Mouse (Mus musculus) stomach, embryonic 15.5 days (tissue): Measurements from ENCODE around the gene Nefh. TPM values are rescaled to one million over a fixed set of nuclear protein-coding genes. Genes with fewer than 3 reads are reported as not detected.

ENCODE experiments used
- ATAC-seq: fragments of 200-750 bp; cut with Nextera tagmentation; 2 replicates; pipeline ENCODE4 v1.8.0; 2017; ENCODE audit warnings: low read depth, moderate number of reproducible peaks, moderate TSS enrichment; ENCODE audit not compliant: insufficient read depth, low FRiP score
- H3K27ac ChIP-seq: fragments of 300-500 bp; sonication (generic); 2 replicates; pipeline ENCODE4 v1.5.1; 2015; ENCODE audit warnings: mild to moderate bottlenecking, inconsistent platforms
- H3K27me3 ChIP-seq: fragments of 300-500 bp; sonication (generic); replicated peaks from 2 replicates; pipeline ENCODE4 v1.6.1; 2015; ENCODE audit warnings: inconsistent platforms
- H3K36me3 ChIP-seq: fragments of 300-500 bp; sonication (generic); 2 replicates; pipeline ENCODE4 v1.6.1; 2015; ENCODE audit warnings: inconsistent platforms
- H3K4me1 ChIP-seq: fragments of 300-500 bp; sonication (generic); 2 replicates; pipeline ENCODE4 v1.6.1; 2015; ENCODE audit warnings: inconsistent platforms
- H3K4me2 ChIP-seq: fragments of 300-500 bp; sonication (generic); 2 replicates; pipeline ENCODE4 v1.6.1; 2015; ENCODE audit warnings: mild to moderate bottlenecking, inconsistent platforms
- H3K4me3 ChIP-seq: fragments of 300-500 bp; sonication (generic); replicated peaks from 2 replicates; pipeline ENCODE4 v1.5.1; 2015; ENCODE audit warnings: inconsistent platforms
- H3K9ac ChIP-seq: fragments of 300-500 bp; sonication (generic); 2 replicates; pipeline ENCODE4 v1.6.1; 2015; ENCODE audit warnings: inconsistent platforms
- H3K9me3 ChIP-seq: fragments of 300-500 bp; sonication (generic); 2 replicates; pipeline ENCODE4 v1.6.1; 2016; ENCODE audit warnings: inconsistent platforms
- WGBS: fragments of 180-500 bp; shearing (Covaris S2); methylation state at CpG from one replicate; pipeline ENCODE4 v1.1.7; 2015; 5-methylcytosine and 5-hydroxymethylcytosine counted together
- polyA plus RNA-seq: library from polyadenylated mRNA; unstranded; fragments of >200 nt; fragmentation: Nextera tagmentation; extraction: Ambion mirVana; gene quantifications from 2 replicates; pipeline ENCODE4 v1.2.1, GENCODE M21; 2015

Gene Nefh
- polyA plus RNA-seq, 1 experiment from 2014 or later, result 0.50 TPM

DNA sequence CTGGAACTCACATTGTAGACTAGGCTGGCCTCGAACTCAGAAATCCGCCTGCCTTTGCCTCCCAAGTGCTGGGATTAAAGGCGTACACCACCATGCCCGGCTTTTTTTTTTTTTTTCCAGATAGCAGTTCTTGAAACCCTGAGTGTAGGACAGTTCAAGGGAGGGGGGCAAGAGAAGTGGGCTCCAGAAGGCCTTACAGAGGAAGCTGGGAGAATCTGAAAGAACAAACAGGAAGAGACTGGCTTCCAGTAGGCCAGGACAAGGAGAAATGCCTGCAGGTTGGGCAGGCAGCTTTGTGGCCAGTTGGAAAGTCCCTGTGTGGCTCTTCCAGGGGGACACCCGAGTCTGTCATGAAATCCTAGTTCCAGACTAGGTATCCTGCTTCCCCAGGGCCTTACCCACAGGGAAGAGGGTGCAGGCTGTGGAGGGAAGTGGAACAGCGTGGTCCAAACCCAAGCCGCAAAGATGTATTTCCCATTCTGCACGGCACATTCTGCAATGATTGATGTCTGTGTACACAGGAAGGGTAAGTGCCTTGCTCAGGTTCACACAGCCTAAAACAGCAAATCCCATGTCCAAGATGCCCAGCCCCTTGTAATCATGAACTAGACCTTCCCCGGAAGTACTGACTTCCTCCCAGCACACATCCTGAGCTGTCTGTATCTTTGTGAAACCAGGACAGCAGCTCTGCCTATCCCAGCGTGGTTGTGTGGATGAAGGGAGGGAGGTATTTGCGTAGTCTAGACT, 26.7 kb upstream of the Nefh start:
- no peak overlapping the region for H3K4me3 ChIP-seq
- no peak for ATAC-seq
- no peaks in the 10 kb centered on the region for H3K4me1 ChIP-seq
- no peak overlapping the region for H3K4me2 ChIP-seq
- no peak overlapping the region for H3K9ac ChIP-seq
- no peak overlapping the region for H3K27ac ChIP-seq
- H3K27me3 ChIP-seq, result no peaks in the 10 kb centered on the region
- H3K9me3 ChIP-seq, result no peaks in the 10 kb centered on the region
- 57% methylated on average over 11 of the region's 11 CpGs for WGBS
- H3K36me3 ChIP-seq, result no peaks in the 10 kb centered on the region

DNA sequence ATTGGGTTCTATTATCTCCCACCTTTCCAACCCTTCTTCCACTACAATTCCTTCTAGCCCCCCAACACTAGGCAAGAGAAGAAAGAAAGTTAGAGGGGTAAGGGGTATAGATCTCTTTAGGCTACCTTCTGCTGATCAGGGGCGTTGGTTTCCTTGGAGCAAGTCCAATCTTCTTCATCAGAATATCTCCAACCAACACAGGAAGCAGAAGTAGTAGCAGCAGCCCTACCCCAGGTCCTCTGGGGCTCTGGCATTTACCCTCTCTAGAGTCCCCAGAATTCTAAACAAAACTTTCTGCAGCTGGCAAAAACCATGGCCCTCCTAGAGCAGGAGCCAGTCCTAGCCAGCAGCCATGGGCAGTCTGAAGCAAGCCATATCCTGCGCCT, 26.0 kb upstream of the Nefh start:
- no peaks in the 10 kb centered on the region for H3K9me3 ChIP-seq
- no peaks in the 10 kb centered on the region for H3K4me1 ChIP-seq
- H3K27ac ChIP-seq, result no peak overlapping the region
- H3K27me3 ChIP-seq, result no peaks in the 10 kb centered on the region
- WGBS, result 90% methylated on average over 2 of the region's 2 CpGs
- no peak overlapping the region for H3K4me2 ChIP-seq
- ATAC-seq, result no peak
- H3K9ac ChIP-seq, result no peak overlapping the region
- H3K4me3 ChIP-seq, result no peak overlapping the region
- no peaks in the 10 kb centered on the region for H3K36me3 ChIP-seq

DNA sequence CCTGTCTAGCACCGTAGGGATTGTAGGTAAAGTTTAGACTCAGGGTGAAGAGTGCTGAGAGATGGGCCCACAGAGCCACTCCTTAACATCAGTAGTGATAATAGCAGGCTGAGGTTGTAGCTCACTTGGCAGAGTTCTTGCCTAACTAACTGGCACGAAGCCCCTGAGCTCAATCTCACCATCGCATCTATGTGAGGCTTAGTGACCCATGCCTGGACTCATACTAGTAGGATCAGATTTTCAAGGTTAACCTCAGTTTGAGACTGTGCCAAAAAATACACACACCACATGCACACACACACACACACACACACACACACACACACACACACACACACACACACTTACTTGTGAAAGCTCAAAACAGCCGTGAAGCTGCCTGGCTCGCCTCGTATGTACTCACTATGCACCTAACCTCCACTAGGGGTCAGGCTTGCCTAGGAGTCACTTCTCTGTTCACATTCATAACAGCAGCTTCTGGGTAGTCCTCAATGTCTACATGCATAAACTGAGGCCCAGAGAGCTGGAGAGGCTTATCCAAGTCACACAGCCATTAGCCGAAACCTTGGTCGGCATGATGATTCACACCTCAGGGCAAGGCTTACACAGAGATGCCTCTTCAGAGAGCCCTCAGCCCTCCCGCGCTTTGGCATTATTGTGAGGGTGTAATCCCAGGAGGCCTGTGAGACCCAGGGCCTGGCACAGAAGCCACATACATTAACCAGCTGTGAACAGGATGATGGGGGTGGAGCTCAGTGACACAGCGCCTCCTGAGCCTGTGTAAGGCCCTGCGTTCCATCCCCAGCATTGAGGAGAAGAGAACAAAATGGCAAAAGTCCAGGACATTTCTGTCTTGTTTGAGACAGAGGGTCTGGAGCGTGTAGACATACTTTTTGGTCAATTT, 25.4 kb upstream of the Nefh start:
- no peaks in the 10 kb centered on the region for H3K27me3 ChIP-seq
- no peaks in the 10 kb centered on the region for H3K4me1 ChIP-seq
- no peak overlapping the region for H3K4me3 ChIP-seq
- H3K36me3 ChIP-seq, result no peaks in the 10 kb centered on the region
- H3K4me2 ChIP-seq, result no peak overlapping the region
- no peak overlapping the region for H3K27ac ChIP-seq
- WGBS, result 55% methylated on average over 13 of the region's 13 CpGs
- H3K9me3 ChIP-seq, result no peaks in the 10 kb centered on the region
- H3K9ac ChIP-seq, result no peak overlapping the region
- ATAC-seq, result peak; percentile 68

DNA sequence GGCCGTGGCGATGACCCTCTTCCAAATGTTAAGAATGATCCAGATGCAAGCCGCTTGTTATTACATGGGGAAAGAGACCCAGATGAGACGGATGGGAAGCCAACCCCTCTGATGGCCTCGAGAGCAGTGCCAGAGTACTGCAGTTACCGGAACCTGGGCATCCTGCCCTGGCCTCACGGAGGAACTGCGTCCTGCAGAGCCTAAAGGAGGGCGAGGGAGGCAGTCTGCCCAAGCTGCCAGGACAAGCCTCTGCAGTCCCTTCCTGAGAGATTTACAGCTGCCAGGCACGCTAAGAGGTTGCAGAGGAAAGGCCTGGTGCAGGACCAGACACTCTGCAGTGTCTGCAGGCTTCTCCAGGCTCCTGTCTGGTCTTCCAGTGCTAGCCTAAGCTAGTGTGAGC, 20.5 kb upstream of the Nefh start:
- no peaks in the 10 kb centered on the region for H3K9me3 ChIP-seq
- H3K27me3 ChIP-seq, result no peaks in the 10 kb centered on the region
- no peaks in the 10 kb centered on the region for H3K36me3 ChIP-seq
- H3K4me2 ChIP-seq, result no peak overlapping the region
- H3K4me3 ChIP-seq, result no peak overlapping the region
- no peak for ATAC-seq
- H3K27ac ChIP-seq, result no peak overlapping the region
- no peak overlapping the region for H3K9ac ChIP-seq
- no peaks in the 10 kb centered on the region for H3K4me1 ChIP-seq
- WGBS, result 73% methylated on average over 10 of the region's 10 CpGs

DNA sequence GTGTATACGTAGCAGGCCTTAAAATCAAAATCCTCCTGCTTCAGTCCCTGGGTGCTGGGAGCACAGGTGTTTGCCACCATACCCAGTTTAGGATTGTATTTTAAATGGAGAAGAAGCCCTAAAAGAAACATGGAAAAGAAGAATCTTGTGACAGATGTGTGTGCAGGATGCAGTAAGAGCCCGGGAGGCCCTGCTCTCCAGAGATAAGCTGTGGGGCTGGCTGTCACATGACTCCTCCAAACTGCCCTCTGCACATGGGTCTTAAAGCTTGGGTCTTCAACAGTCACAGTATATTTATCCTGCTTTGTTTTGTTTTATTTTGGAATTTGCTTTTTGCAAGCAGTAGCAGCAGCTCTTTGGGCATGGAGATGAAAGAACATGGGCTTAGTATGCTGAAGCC, 19.7 kb upstream of the Nefh start:
- WGBS, result 38% methylated on average over 2 of the region's 2 CpGs
- ATAC-seq, result no peak
- no peaks in the 10 kb centered on the region for H3K27me3 ChIP-seq
- H3K4me3 ChIP-seq, result no peak overlapping the region
- no peaks in the 10 kb centered on the region for H3K4me1 ChIP-seq
- no peaks in the 10 kb centered on the region for H3K36me3 ChIP-seq
- no peaks in the 10 kb centered on the region for H3K9me3 ChIP-seq
- H3K27ac ChIP-seq, result no peak overlapping the region
- H3K9ac ChIP-seq, result no peak overlapping the region
- H3K4me2 ChIP-seq, result no peak overlapping the region

DNA sequence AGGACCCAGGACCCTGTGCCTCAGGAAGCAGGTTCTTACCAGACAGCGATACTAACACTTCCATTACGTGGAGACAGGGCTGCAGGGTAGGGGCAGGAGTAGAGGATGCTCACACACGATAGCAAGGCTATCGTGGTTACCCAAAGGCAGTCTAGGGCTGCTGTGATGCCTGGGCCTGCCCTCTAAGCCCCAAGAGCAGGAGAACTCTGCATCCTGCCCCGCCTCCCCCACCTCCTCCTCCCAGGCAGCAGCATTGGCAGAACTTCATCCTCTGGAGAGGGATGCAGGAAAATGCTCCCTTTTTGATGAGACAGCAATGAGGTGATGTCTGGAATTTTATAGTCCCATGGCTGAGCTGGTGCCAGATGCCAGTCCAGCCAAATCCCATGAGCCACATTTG, 19.0 kb upstream of the Nefh start:
- ATAC-seq, result no peak
- 61% methylated on average over 5 of the region's 5 CpGs for WGBS
- H3K4me3 ChIP-seq, result no peak overlapping the region
- no peaks in the 10 kb centered on the region for H3K4me1 ChIP-seq
- no peak overlapping the region for H3K9ac ChIP-seq
- no peak overlapping the region for H3K4me2 ChIP-seq
- no peak overlapping the region for H3K27ac ChIP-seq
- no peaks in the 10 kb centered on the region for H3K9me3 ChIP-seq
- no peaks in the 10 kb centered on the region for H3K36me3 ChIP-seq
- H3K27me3 ChIP-seq, result no peaks in the 10 kb centered on the region

DNA sequence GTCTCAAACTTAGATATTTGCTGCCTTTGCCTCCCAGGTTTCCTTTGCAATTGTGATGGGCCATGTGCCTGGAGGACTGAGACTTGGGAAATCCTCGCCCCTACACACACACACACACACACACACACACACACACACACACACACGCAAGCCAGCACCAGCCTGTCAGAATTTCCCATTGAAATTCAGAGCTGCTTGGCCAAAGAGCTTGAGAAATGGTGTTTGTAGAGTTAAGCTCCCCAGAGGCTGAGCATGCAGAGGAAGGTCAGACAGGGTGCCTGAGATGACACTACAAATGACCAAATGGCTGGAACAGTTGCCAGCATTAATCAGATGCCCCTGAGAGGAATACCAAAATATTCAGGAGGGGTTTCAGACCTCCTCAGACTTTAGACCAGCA, 18.5 kb upstream of the Nefh start:
- no peak for ATAC-seq
- H3K27me3 ChIP-seq, result no peaks in the 10 kb centered on the region
- H3K36me3 ChIP-seq, result no peaks in the 10 kb centered on the region
- no peak overlapping the region for H3K27ac ChIP-seq
- H3K4me3 ChIP-seq, result no peak overlapping the region
- no peaks in the 10 kb centered on the region for H3K9me3 ChIP-seq
- 59% methylated on average over 2 of the region's 2 CpGs for WGBS
- no peak overlapping the region for H3K9ac ChIP-seq
- no peak overlapping the region for H3K4me2 ChIP-seq
- H3K4me1 ChIP-seq, result no peaks in the 10 kb centered on the region

DNA sequence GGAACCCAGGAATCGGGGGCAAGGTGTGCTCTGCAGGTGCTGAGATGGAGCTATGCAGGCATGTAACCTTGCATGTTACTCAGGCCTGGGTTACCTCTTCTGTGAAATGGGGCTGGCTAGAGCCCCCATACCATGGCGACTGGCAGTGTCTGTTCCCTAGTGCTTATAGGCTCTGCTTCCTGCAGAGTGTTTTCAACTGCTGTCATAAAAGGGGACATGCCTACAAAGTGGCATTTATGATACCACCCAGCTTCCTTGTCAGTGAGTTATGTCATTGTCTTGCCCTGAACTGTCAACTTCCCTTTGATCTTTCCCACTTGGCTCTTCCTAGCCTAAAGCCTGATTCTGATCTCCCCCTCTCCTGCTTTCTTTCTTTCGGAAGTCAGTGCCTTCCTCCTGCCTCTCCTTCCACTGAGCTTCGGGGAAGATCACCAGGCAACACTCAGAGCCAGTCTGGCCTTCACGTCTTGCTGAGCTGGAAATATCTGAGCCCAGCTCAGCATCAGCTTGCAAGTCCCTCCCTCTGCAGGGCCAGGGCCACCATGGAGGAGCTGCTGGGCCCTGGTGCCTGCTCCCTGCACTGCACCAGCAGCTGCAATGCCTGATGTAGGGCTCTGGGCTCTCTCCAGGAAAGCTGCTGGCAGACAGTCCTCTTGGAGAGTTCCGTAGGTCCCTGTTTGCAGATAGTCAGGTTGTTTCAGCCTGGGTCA, 15.4 kb upstream of the Nefh start:
- no peaks in the 10 kb centered on the region for H3K9me3 ChIP-seq
- no peaks in the 10 kb centered on the region for H3K4me1 ChIP-seq
- H3K27ac ChIP-seq, result no peak overlapping the region
- H3K4me2 ChIP-seq, result no peak overlapping the region
- no peaks in the 10 kb centered on the region for H3K36me3 ChIP-seq
- WGBS, result 48% methylated on average over 6 of the region's 6 CpGs
- no peak for ATAC-seq
- no peak overlapping the region for H3K9ac ChIP-seq
- H3K27me3 ChIP-seq, result no peaks in the 10 kb centered on the region
- H3K4me3 ChIP-seq, result no peak overlapping the region

DNA sequence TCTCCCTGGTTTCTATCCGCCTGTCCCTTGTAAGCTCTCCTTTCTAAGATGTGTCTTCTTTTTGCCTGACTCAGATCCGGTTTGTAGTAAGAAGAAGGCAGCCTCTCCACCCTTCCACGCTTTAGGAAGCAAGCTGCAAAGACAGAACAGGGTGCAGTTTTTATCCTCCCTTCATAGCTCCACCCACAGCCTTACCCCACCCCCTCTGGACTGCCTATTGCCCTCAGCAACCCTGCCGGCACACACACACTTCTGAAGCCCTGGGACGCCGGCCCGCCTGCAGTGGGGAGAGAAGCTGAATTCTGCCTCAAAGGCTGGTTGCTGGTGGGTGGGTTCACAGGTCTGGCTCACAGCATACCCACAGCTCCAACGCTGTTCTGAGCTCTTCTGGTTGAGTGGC, 6.1 kb upstream of the Nefh start:
- ATAC-seq, result no peak
- WGBS, result under 1% methylated on average over 8 of the region's 8 CpGs

DNA sequence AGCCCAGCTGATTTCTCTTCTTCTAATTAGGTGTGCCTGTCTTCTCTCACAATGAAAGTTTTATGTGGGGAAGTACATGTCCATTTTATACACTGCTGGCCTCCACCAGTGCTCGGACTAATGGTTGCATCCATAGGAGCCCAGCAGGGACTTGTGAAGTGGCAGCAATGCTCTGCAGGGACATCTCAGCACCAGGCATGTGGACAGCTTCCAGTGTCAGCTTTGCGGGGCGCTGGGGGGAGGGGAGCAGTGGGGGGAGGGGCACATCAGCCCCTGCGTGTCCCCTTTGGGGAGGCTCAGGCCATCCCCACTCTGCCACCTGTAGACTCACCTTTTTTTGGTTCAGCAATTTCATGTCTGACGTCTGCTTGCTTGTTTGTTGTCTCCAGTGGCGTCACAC, 5.5 kb upstream of the Nefh start:
- no peak overlapping the region for H3K27ac ChIP-seq
- no peaks in the 10 kb centered on the region for H3K36me3 ChIP-seq
- no peaks in the 10 kb centered on the region for H3K4me1 ChIP-seq
- 5% methylated on average over 6 of the region's 6 CpGs for WGBS
- H3K4me3 ChIP-seq, result no peak overlapping the region
- H3K27me3 ChIP-seq, result peaks cover 52% of the 10 kb centered on the region
- H3K4me2 ChIP-seq, result no peak overlapping the region
- ATAC-seq, result no peak
- no peaks in the 10 kb centered on the region for H3K9me3 ChIP-seq
- H3K9ac ChIP-seq, result no peak overlapping the region

More for the DNA sequence above, 6.1 kb upstream of the Nefh start:
- H3K9me3 ChIP-seq, result no peaks in the 10 kb centered on the region
- no peaks in the 10 kb centered on the region for H3K4me1 ChIP-seq
- H3K4me2 ChIP-seq, result no peak overlapping the region
- no peaks in the 10 kb centered on the region for H3K36me3 ChIP-seq
- H3K27me3 ChIP-seq, result peaks cover 47% of the 10 kb centered on the region
- H3K27ac ChIP-seq, result no peak overlapping the region
- no peak overlapping the region for H3K4me3 ChIP-seq
- H3K9ac ChIP-seq, result no peak overlapping the region

DNA sequence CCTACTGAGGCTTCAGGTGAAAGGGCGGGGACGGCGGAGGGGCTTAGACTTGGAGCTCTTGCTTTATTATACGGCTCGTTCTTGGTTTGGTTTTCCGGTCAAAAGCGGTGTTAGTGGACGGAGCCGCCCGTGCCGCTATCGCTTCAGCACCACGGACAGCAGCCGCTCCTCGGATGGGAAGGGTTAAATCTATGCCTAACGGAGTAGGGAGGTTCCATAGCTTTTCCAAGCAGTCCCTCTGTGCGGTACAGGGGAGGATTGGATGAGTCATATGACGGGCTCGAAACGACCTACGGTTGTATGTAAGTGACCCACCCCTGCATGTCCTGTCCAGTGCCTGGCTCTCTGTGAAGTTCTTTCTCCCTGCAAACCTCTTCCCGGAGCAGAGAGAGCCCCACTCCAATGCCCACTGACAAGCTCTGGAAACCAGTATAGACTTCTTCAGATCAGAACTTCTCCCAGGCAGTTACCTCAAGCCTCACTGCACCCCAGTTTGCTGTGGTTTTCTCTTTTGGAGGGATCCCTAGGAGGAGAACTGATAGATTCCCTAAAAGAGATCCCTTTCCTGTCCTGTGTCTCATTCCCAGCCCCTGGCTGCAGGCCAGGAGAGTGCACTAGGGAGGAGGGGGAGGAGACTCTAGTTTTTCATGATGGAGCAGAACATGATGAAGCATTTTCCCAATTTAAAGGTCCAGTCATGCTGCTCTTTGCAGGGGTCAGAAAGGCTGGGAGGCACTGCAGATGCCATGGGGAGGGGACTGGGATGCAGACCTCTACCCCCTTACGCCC, 1.6 kb upstream of the Nefh start:
- no peak overlapping the region for H3K4me2 ChIP-seq
- ATAC-seq, result no peak
- no peak overlapping the region for H3K4me3 ChIP-seq
- H3K9ac ChIP-seq, result no peak overlapping the region
- WGBS, result 6% methylated on average over 23 of the region's 23 CpGs
- H3K27me3 ChIP-seq, result peaks cover 90% of the 10 kb centered on the region
- no peaks in the 10 kb centered on the region for H3K9me3 ChIP-seq
- no peaks in the 10 kb centered on the region for H3K36me3 ChIP-seq
- H3K4me1 ChIP-seq, result peaks cover 7% of the 10 kb centered on the region
- H3K27ac ChIP-seq, result no peak overlapping the region
